Mouse (Mus musculus): ENCODE data around the gene Hexim2.

The Hexim2 gene

GRCm38 (mm10) chr11:103141101-103141943 is 9.1 kb downstream of the Hexim2 start:
- no peak for DNase-seq (ENCODE audit: low spot score)

DNA sequence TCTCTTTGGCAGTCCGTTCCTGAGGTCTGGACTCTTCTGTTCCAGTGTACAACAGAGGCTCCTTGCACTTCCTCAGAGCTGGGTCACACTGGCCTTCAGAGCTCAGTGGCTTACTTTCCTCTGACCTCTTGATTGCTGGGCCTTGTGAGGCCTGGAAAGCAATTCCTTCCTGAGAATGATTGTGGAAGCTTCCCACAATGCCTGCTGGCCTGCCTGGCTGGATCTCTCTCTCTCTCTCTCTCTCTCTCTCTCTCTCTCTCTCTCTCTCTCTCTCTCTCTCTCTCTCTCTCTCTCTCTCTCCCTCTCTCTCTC is 9.7 kb downstream of the Hexim2 start:
- DNase-seq (ENCODE audit: low spot score) = no peak

GRCm38 (mm10) chr11:103142441-103143182 is 10.4 kb downstream of the Hexim2 start:
- no peak for DNase-seq (ENCODE audit: low spot score)

GRCm38 (mm10) chr11:103144309-103145285 is 12.4 kb downstream of the Hexim2 start:
- DNase-seq (ENCODE audit: low spot score) = no peak

DNA sequence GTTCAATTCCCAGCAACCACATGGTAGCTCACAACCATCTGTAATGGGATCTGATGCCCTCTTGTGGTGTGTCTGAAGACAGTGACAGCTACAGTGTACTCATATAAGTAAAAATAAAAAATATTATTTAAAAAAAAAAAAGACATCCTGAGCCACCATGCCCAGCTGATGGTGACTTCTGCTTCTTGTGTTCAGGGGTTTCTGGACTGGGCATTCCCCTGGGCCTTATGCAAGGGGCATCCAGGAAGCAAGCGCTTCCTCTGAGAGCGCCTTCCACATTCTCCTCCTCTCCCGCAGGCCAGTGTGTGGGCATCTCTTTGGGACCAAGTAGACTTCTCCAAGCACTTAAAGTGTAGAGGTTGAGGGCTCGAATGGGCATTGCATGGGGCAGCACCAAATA is 14.2 kb downstream of the Hexim2 start:
- no peak for DNase-seq (ENCODE audit: low spot score)

GRCm38 (mm10) chr11:103147766-103148165 is 15.5 kb downstream of the Hexim2 start:
- no peak for DNase-seq (ENCODE audit: low spot score)

DNA sequence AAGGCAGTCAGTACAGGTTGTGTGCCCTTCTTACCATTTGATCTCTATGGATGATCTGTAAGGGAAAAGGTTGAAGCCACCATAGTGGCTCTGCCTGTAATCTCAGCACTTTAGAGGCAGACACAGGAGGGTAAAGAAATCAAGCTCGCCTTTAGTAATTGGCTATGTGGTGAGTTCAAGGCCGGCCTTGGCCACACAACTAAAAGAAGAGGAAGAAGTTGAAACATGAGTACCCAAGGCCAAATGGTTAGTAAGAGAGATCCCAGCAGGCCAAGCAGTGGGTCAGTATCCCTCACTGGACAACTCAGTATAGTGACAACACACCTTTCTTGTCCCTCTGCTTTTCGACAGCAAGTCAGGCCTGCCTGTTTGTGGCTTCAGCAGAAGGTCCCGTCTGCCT is 17.5 kb downstream of the Hexim2 start:
- no peak for DNase-seq (ENCODE audit: low spot score)

GRCm38 (mm10) chr11:103158621-103159478 is 26.6 kb downstream of the Hexim2 start:
- DNase-seq (ENCODE audit: low spot score) = peak; percentile 87

DNA sequence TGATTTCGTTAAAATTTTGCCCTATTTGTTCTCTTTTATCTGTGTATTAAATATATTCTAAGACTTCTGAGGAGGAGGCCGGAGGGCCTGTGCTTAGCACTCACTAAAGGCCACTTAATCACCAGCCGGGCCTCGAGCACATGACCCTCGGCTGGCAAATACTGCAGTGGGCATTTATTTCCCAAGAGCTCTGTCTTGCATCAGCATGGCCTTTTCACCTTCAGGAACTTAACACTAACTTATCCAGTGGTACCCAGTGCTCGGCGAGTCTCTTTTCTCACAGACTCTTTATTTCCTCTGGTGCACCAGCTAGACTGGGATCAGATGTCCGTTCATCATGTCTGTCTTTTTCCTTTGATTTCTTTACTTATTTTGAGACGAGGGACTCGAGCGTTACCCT is 28.5 kb downstream of the Hexim2 start:
- no peak for DNase-seq (ENCODE audit: low spot score)

- DNase-seq (ENCODE audit: low spot score) = no peak
Measured at GRCm38 (mm10) chr11:103161449-103161848, 29.2 kb downstream of the Hexim2 start.

DNA sequence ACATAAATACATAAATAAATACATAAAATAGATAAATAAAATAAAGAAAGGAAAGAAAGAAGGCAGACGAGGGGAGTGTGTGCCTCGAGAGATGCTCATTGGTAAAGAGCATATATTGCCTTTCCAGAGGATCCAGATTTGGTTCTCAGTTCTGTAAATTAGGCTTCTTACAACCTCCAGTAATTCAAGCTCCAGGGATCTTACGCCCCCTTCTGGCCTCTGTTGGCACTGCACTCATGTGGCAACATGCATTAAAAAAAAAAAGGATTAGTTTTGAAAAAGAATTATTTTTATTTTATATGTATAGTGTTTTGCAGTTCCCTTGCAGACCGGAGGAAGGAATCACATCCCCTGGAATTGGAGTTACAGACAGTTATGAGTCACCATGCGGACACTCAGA is 29.9 kb downstream of the Hexim2 start:
- peak; percentile 55 for DNase-seq (ENCODE audit: low spot score)

- DNase-seq (ENCODE audit: low spot score) = no peak
Measured at GRCm38 (mm10) chr11:103164391-103164790, 32.2 kb downstream of the Hexim2 start.

GRCm38 (mm10) chr11:103168690-103169390 is 36.6 kb downstream of the Hexim2 start:
- peak; percentile 54 for DNase-seq (ENCODE audit: low spot score)

GRCm38 (mm10) chr11:103169664-103170063 is 37.4 kb downstream of the Hexim2 start:
- no peak for DNase-seq (ENCODE audit: low spot score)

DNA sequence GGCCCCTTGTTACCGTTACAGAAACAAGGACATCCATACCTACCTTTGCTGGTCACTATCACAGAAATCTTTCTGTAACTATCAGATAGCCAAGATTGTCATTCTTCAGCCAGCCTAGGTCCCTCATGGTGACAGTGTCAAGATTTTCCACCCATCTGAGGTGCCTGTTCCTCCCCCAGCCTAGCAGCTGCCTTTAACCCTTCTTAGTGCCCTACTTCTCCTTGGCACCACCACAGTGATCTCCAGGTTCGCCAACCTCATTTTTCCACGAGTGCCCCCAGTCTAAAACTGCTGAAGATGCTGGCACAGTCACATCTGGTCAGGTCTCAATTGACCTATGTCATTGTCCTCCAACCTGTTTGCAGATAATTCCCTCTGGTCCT is 37.9 kb downstream of the Hexim2 start:
- DNase-seq (ENCODE audit: low spot score) = no peak

GRCm38 (mm10) chr11:103170494-103171285 is 38.5 kb downstream of the Hexim2 start, which contains the start of gene Fmnl1:
Gene Fmnl1 (plus strand): TSS chr11:103171107.
- no peak for DNase-seq (ENCODE audit: low spot score)

GRCm38 (mm10) chr11:103171286-103171620 is 39.0 kb downstream of the Hexim2 start:
- DNase-seq (ENCODE audit: low spot score) = no peak

DNA sequence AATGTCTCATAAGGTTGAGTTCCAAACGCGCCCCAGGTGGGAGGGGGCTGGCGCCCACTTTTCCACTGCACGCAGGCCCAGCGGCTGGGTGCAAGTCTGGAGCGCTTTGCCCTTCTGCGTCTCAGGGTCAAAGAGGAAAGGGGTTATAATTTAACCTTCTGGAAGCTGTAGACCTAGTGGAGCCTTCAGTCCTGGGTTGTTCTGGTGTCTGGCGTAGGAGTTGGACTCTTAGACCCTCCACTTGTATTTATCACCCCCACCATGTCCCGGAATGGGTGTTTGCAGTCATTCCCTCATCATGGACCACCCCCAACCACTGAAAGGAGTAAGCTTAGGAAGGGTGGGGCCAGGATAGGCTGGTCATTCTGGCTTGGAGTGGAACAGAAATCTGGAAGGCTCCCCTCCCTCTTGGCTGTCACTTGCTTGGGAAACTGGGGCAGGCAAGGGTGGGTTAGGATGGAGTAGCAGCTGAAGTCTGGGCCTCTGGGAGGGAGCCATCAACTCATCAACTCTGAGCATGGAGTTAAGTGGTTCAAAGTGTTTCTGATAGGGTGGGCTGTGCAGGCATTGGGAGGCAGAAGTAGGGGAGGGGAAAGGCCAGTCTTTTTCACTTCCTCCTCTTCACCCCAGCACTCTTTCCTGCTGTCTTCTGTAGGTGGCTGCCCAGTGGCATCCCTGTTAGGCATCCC is 39.6 kb downstream of the Hexim2 start:
- no peak for DNase-seq (ENCODE audit: low spot score)

- no peak for DNase-seq (ENCODE audit: low spot score)
Measured at GRCm38 (mm10) chr11:103172392-103173040, 40.3 kb downstream of the Hexim2 start.

All from c-Kit-positive CD71-positive TER-119-positive erythroid progenitor cells, embryonic 14.5 days (primary cell).